Mouse (Mus musculus) liver, embryonic 14.5 days (tissue): ENCODE results near the gene Calm3. TPM values are rescaled to one million over a fixed set of nuclear protein-coding genes. Genes with fewer than 3 reads are reported as not detected.

Experiments
- ATAC-seq: fragments of 200-750 bp; cut with Nextera tagmentation; 2 replicates; pipeline ENCODE4 v1.8.0; 2017; ENCODE audit warnings: moderate number of reproducible peaks, mild to moderate bottlenecking, moderate library complexity; ENCODE audit not compliant: insufficient read depth
- DNase-seq, 3 experiments: peaks; one replicate each; pipeline ENCODE4 v3.0.0-alpha.2; 2012 to 2013; ENCODE audit warnings: low read depth in 3 of 3, low spot score in 3 of 3
- H3K27ac ChIP-seq: fragments of 300-500 bp; sonication (generic); 2 replicates; pipeline ENCODE4 v1.5.1; 2014; ENCODE audit warnings: moderate library complexity, mild to moderate bottlenecking, control low read depth, inconsistent platforms
- H3K27me3 ChIP-seq: fragments of 300-500 bp; sonication (generic); 2 replicates; pipeline ENCODE4 v1.6.1; 2014; ENCODE audit warnings: mild to moderate bottlenecking, low read length, moderate library complexity; ENCODE audit not compliant: control insufficient read depth, insufficient read depth
- H3K36me3 ChIP-seq: fragments of 300-500 bp; sonication (generic); replicated peaks from 2 replicates; pipeline ENCODE4 v1.6.1; 2014; ENCODE audit warnings: low read depth; ENCODE audit not compliant: control insufficient read depth, insufficient read depth
- H3K4me1 ChIP-seq, 2 experiments: fragments of 200-500 bp in 1 of 2; fragments of 300-500 bp in 1 of 2; sonication (generic) in 1 of 2; replicated peaks; 2 replicates each; pipeline ENCODE4 v1.6.1; 2012 to 2014; ENCODE audit warnings: antibody characterized with exemption in 1 of 2, inconsistent platforms in 1 of 2, low read length in 1 of 2; ENCODE audit not compliant: control insufficient read depth in 2 of 2, insufficient read depth in 2 of 2
- H3K4me2 ChIP-seq: fragments of 300-500 bp; sonication (generic); 2 replicates; pipeline ENCODE4 v1.6.1; 2014; ENCODE audit warnings: low read depth, mild to moderate bottlenecking, control low read depth, moderate library complexity
- H3K4me3 ChIP-seq, 2 experiments: fragments of 200-500 bp in 1 of 2; fragments of 300-500 bp in 1 of 2; sonication (generic) in 1 of 2; 2 replicates each; pipeline ENCODE4 v1.5.1; 2012 to 2014; ENCODE audit warnings: low read depth in 2 of 2, low read length in 2 of 2, mild to moderate bottlenecking in 2 of 2, control low read depth in 1 of 2, inconsistent platforms in 1 of 2, moderate library complexity in 1 of 2; ENCODE audit not compliant: insufficient read depth in 1 of 2
- H3K9ac ChIP-seq: fragments of 300-500 bp; sonication (generic); replicated peaks from 2 replicates; pipeline ENCODE4 v1.6.1; 2014; ENCODE audit warnings: mild to moderate bottlenecking, control low read depth, moderate library complexity
- H3K9me3 ChIP-seq: fragments of 300-500 bp; sonication (generic); 2 replicates; pipeline ENCODE4 v1.6.1; 2016; ENCODE audit warnings: low read length, mixed read lengths; ENCODE audit not compliant: control insufficient read depth
- CTCF ChIP-seq: IDR thresholded peaks from 2 replicates; pipeline ENCODE4 v1.5.1; 2016; ENCODE audit warnings: antibody characterized with exemption, low read depth, control low read depth
- EP300 ChIP-seq: IDR thresholded peaks from 2 replicates; pipeline ENCODE4 v1.6.1; 2016; ENCODE audit warnings: antibody characterized with exemption, low read depth
- WGBS: fragments of 180-500 bp; shearing (Covaris S2); extraction: QIAGEN DNeasy Blood & Tissue Kit; methylation state at CpG from one replicate; pipeline ENCODE4 v1.1.7; 2014; ENCODE audit not compliant: insufficient replicate concordance; 5-methylcytosine and 5-hydroxymethylcytosine counted together
- polyA plus RNA-seq, 2 experiments: library from polyadenylated mRNA; depleted of rRNA in 1 of 2; stranded (reverse) in 1 of 2; unstranded in 1 of 2; fragments of >200 nt; fragmentation: Nextera tagmentation in 1 of 2; extraction: Ambion mirVana in 1 of 2; gene quantifications; 2 replicates each; pipeline versions ENCODE4 v1.2.1 to v1.2.3; 2012 to 2014

Calm3 gene
- polyA plus RNA-seq, 2 experiments, result 90.3 to 122 TPM

GRCm38 (mm10) chr7:16892352-16892730, 31.6 kb downstream of the Calm3 start:
- no peak for TF ChIP-seq EP300
- no peak for TF ChIP-seq CTCF
- H3K4me1 ChIP-seq, result peaks cover 10 to 11% of the 10 kb centered on the region in 2 experiments
- ATAC-seq (no peak), DNase-seq (no peak)
- H3K36me3 ChIP-seq, result no peaks in the 10 kb centered on the region
- H3K27ac ChIP-seq, result no peak overlapping the region
- no peak overlapping the region for H3K4me3 ChIP-seq
- H3K4me2 ChIP-seq, result peak overlapping the region; percentile 70; the same call in 1 of the 2 replicates
- no peak overlapping the region for H3K9ac ChIP-seq
- H3K27me3 ChIP-seq, result peaks cover 46% of the 10 kb centered on the region
- no peaks in the 10 kb centered on the region for H3K9me3 ChIP-seq
- 32% methylated on average over 9 of the region's 9 CpGs for WGBS

- TF ChIP-seq EP300 (no peak), CTCF (peak; percentile 97)
- peak within 1 kb of the TSS; percentile 70 for H3K4me2 ChIP-seq
- peaks cover 48% of the 10 kb centered on the region for H3K27me3 ChIP-seq
- peaks cover 10 to 11% of the 10 kb centered on the region in 2 experiments for H3K4me1 ChIP-seq
- no peaks in the 10 kb centered on the region for H3K36me3 ChIP-seq
- no peak within 1 kb of the TSS for H3K27ac ChIP-seq
- peak; percentile 62 to 64 (median 62) for DNase-seq
- H3K9ac ChIP-seq, result no peak within 1 kb of the TSS
- no peaks in the 10 kb centered on the region for H3K9me3 ChIP-seq
- under 1% methylated on average over 30 of the region's 30 CpGs for WGBS
- H3K4me3 ChIP-seq, result peak within 1 kb of the TSS; percentile 19 to 35; a peak in 3 of 4 replicates
- ATAC-seq, result peak; percentile 81
These were observed 32.1 kb downstream of the Calm3 start, which contains the start of gene Gng8 for GRCm38 (mm10) chr7:16891641-16892351. TSS of gene Gng8 (plus strand) at chr7:16891786.

- no peak overlapping the region for H3K27ac ChIP-seq
- TF ChIP-seq CTCF, result no peak
- TF ChIP-seq EP300, result no peak
- peaks cover 57% of the 10 kb centered on the region for H3K27me3 ChIP-seq
These were observed 33.0 kb downstream of the Calm3 start for GRCm38 (mm10) chr7:16890944-16891343.

GRCm38 (mm10) chr7:16890536-16890935, 33.4 kb downstream of the Calm3 start:
- no peak for DNase-seq
- peaks cover 61% of the 10 kb centered on the region for H3K27me3 ChIP-seq
- no peak overlapping the region for H3K9ac ChIP-seq
- WGBS, result 40% methylated on average over 6 of the region's 6 CpGs
- ATAC-seq, result no peak
- H3K27ac ChIP-seq, result no peak overlapping the region
- H3K36me3 ChIP-seq, result no peaks in the 10 kb centered on the region
- H3K4me3 ChIP-seq, result no peak overlapping the region
- H3K9me3 ChIP-seq, result peaks cover 2% of the 10 kb centered on the region
- peaks cover 10 to 11% of the 10 kb centered on the region in 2 experiments for H3K4me1 ChIP-seq
- no peak for TF ChIP-seq EP300
- no peak for TF ChIP-seq CTCF
- no peak overlapping the region for H3K4me2 ChIP-seq

More at GRCm38 (mm10) chr7:16890944-16891343, 33.0 kb downstream of the Calm3 start:
- H3K9me3 ChIP-seq, result peaks cover 2% of the 10 kb centered on the region; the same call in 1 of the 2 replicates
- H3K4me1 ChIP-seq, result peaks cover 10 to 11% of the 10 kb centered on the region in 2 experiments
- no peak overlapping the region for H3K4me3 ChIP-seq
- ATAC-seq (no peak), DNase-seq (no peak)
- H3K4me2 ChIP-seq, result no peak overlapping the region
- 3% methylated on average over 23 of the region's 23 CpGs for WGBS
- no peak overlapping the region for H3K9ac ChIP-seq
- H3K36me3 ChIP-seq, result no peaks in the 10 kb centered on the region

- H3K36me3 ChIP-seq, result no peaks in the 10 kb centered on the region
- DNase-seq (no peak), ATAC-seq (no peak)
- 37% methylated on average over 59 of the region's 59 CpGs for WGBS
- H3K4me3 ChIP-seq, result no peak overlapping the region
- no peak overlapping the region for H3K27ac ChIP-seq
- no peak overlapping the region for H3K4me2 ChIP-seq
- H3K9me3 ChIP-seq, result peaks cover 2% of the 10 kb centered on the region
- TF ChIP-seq EP300 (no peak), CTCF (no peak)
- no peak overlapping the region for H3K9ac ChIP-seq
- H3K27me3 ChIP-seq, result peaks cover 43% of the 10 kb centered on the region
- no peaks in the 10 kb centered on the region for H3K4me1 ChIP-seq
These were observed 38.0 kb downstream of the Calm3 start for GRCm38 (mm10) chr7:16885905-16886304.
